Comparison of ENCODE assay signal across 8 mouse cellular contexts in the genomic region with DNA sequence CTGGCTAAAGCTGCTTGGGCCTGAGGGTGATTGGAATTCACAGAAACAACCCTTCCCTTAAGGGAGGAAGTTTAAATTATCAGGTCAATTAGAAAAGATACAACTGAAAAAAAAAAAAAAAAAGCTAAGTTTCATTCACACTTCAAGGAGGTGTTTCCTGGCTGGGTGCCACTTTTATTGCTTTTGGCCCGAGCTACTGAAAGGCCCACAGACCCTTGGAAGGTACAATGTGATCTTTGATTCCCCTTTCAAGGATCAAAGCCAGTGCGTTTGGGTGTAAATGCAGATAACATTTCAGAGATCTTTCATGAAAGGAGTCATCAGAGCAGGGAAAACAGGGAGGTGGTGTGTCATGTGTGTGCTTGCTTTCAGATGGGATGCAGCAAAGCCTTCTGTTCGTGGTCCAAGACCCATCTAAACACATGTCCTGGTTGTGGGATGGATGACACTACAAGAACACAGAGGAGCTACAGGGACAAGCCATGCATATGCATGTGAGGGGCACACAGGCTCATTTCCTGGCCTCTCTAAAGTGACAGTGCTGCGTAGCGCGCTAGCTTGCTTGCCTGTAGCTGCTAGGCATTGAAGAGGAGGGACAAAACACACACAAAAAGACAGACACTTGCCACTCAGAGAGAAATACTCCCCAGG. TPM values are rescaled to one million over a fixed set of nuclear protein-coding genes. Genes with fewer than 3 reads are reported as not detected.
DNase-seq lines count a peak whose midpoint lies in the region; ATAC-seq and TF ChIP-seq lines count a peak whose summit lies in the region.

No protein-coding gene starts in this region.

- no peak for TF ChIP-seq CTCF in ES-Bruce4 (IDR thresholded peaks at IDR 0.05; ENCODE audit: low read depth, low read length)

- peak; percentile 23 for DNase-seq in kidney, adult 11 months
- no peak for DNase-seq in kidney, adult 18-20 months
- DNase-seq in liver, embryonic 11.5 days (ENCODE audit: low spot score): no peak
- DNase-seq in embryo, embryonic 9.5 days (ENCODE audit: extremely low spot score): no peak

- no peaks in the 10 kb centered on the region for H3K27me3 ChIP-seq in ES-Bruce4 (ENCODE audit: control insufficient read depth, insufficient read depth, low read length, poor library complexity, severe bottlenecking)
- H3K27me3 ChIP-seq in embryonic facial prominence, embryonic 13.5 days: no peaks in the 10 kb centered on the region
- no peaks in the 10 kb centered on the region for H3K27me3 ChIP-seq in hindbrain, embryonic 15.5 days
- H3K27me3 ChIP-seq in liver, embryonic 11.5 days (replicated peaks; ENCODE audit: control insufficient read depth, insufficient read depth, low read length): no peaks in the 10 kb centered on the region
- no peaks in the 10 kb centered on the region for H3K27me3 ChIP-seq in neural tube, embryonic 15.5 days (replicated peaks)

- no peak for TF ChIP-seq POLR2A in ES-Bruce4 (IDR thresholded peaks at IDR 0.05; ENCODE audit: insufficient read depth, low read length)

- peak; percentile 22; the same call in 1 of the 2 replicates for ATAC-seq in embryonic facial prominence, embryonic 13.5 days (ENCODE audit: insufficient number of reproducible peaks, insufficient read depth, low FRiP score, low TSS enrichment, low read depth)
- no peak for ATAC-seq in hindbrain, embryonic 15.5 days (ENCODE audit: low FRiP score, low read depth)
- peak; percentile 55 for ATAC-seq in liver, embryonic 11.5 days (replicated peaks; ENCODE audit: low FRiP score)
- peak; percentile 72 for ATAC-seq in neural tube, embryonic 15.5 days (ENCODE audit: low FRiP score)

- H3K9me3 ChIP-seq in ES-Bruce4 (replicated peaks; ENCODE audit: control insufficient read depth, insufficient read depth, low read length, poor library complexity, severe bottlenecking): no peaks in the 10 kb centered on the region
- no peaks in the 10 kb centered on the region for H3K9me3 ChIP-seq in embryonic facial prominence, embryonic 13.5 days
- no peaks in the 10 kb centered on the region for H3K9me3 ChIP-seq in hindbrain, embryonic 15.5 days
- H3K9me3 ChIP-seq in liver, embryonic 11.5 days (ENCODE audit: control insufficient read depth, low read length): no peaks in the 10 kb centered on the region
- H3K9me3 ChIP-seq in neural tube, embryonic 15.5 days (replicated peaks): no peaks in the 10 kb centered on the region

- no peak for TF ChIP-seq EP300 in ES-Bruce4 (IDR thresholded peaks at IDR 0.05; ENCODE audit: insufficient read depth, low read depth, low read length)

- H3K36me3 ChIP-seq in ES-Bruce4 (ENCODE audit: control insufficient read depth, insufficient read depth, low read length, poor library complexity, severe bottlenecking): peaks cover 11% of the 10 kb centered on the region
- H3K36me3 ChIP-seq in embryonic facial prominence, embryonic 13.5 days: peaks cover 24% of the 10 kb centered on the region
- H3K36me3 ChIP-seq in hindbrain, embryonic 15.5 days: peaks cover 13% of the 10 kb centered on the region
- peaks cover 12% of the 10 kb centered on the region for H3K36me3 ChIP-seq in liver, embryonic 11.5 days (ENCODE audit: control insufficient read depth, insufficient read depth, low read length)
- peaks cover 15% of the 10 kb centered on the region for H3K36me3 ChIP-seq in neural tube, embryonic 15.5 days

- H3K9ac ChIP-seq in ES-Bruce4 (ENCODE audit: low read depth, poor library complexity, severe bottlenecking): peak overlapping the region; percentile 46
- peak overlapping the region; percentile 88 for H3K9ac ChIP-seq in embryonic facial prominence, embryonic 13.5 days
- peak overlapping the region; percentile 81 for H3K9ac ChIP-seq in hindbrain, embryonic 15.5 days
- peak overlapping the region; percentile 94 for H3K9ac ChIP-seq in liver, embryonic 11.5 days (ENCODE audit: low read depth, low read length)
- peak overlapping the region; percentile 82 for H3K9ac ChIP-seq in neural tube, embryonic 15.5 days (replicated peaks)

- H3K27ac ChIP-seq in ES-Bruce4 (ENCODE audit: insufficient read depth, low read length): peak overlapping the region; percentile 52
- H3K27ac ChIP-seq in embryonic facial prominence, embryonic 13.5 days: peak overlapping the region; percentile 91
- H3K27ac ChIP-seq in hindbrain, embryonic 15.5 days (replicated peaks): peak overlapping the region; percentile 88
- peak overlapping the region; percentile 92 for H3K27ac ChIP-seq in liver, embryonic 11.5 days (ENCODE audit: low read depth, low read length)
- H3K27ac ChIP-seq in neural tube, embryonic 15.5 days (replicated peaks): peak overlapping the region; percentile 94

- 6% methylated on average over 6 of the region's 6 CpGs for WGBS in embryonic facial prominence, embryonic 13.5 days
- 6% methylated on average over 6 of the region's 6 CpGs for WGBS in hindbrain, embryonic 15.5 days
- 7% methylated on average over 6 of the region's 6 CpGs for WGBS in liver, embryonic 11.5 days
- WGBS in neural tube, embryonic 15.5 days: 4% methylated on average over 6 of the region's 6 CpGs

- H3K4me2 ChIP-seq in embryonic facial prominence, embryonic 13.5 days: peak overlapping the region; percentile 85
- H3K4me2 ChIP-seq in hindbrain, embryonic 15.5 days: peak overlapping the region; percentile 80
- peak overlapping the region; percentile 95 for H3K4me2 ChIP-seq in liver, embryonic 11.5 days
- H3K4me2 ChIP-seq in neural tube, embryonic 15.5 days: peak overlapping the region; percentile 89

- H3K4me1 ChIP-seq in ES-Bruce4 (ENCODE audit: control insufficient read depth, insufficient read depth, low read length): peaks cover 6% of the 10 kb centered on the region
- peaks cover 20% of the 10 kb centered on the region for H3K4me1 ChIP-seq in embryonic facial prominence, embryonic 13.5 days
- H3K4me1 ChIP-seq in hindbrain, embryonic 15.5 days (replicated peaks): peaks cover 24% of the 10 kb centered on the region
- H3K4me1 ChIP-seq in liver, embryonic 11.5 days (replicated peaks; ENCODE audit: control insufficient read depth, insufficient read depth, low read length): peaks cover 13% of the 10 kb centered on the region
- peaks cover 30% of the 10 kb centered on the region for H3K4me1 ChIP-seq in neural tube, embryonic 15.5 days

- peak overlapping the region; percentile 85 for H3K4me3 ChIP-seq in ES-Bruce4 (ENCODE audit: low read depth, low read length)
- H3K4me3 ChIP-seq in embryonic facial prominence, embryonic 13.5 days: peak overlapping the region; percentile 79
- H3K4me3 ChIP-seq in hindbrain, embryonic 15.5 days: peak overlapping the region; percentile 75
- H3K4me3 ChIP-seq in liver, embryonic 11.5 days (ENCODE audit: low read depth, low read length): peak overlapping the region; percentile 88
- H3K4me3 ChIP-seq in neural tube, embryonic 15.5 days (replicated peaks): peak overlapping the region; percentile 75

RNA-seq across cellular contexts. Expression of a gene that starts 0.5 kb away (rescaled TPM):
- polyA plus RNA-seq in ES-Bruce4 (2011; ENCODE audit: insufficient read depth, insufficient read length, low read depth, missing spikeins): 13.7 and 16.2 TPM in 2 replicates
- polyA plus RNA-seq in embryonic facial prominence, embryonic 13.5 days (2015; fragmentation: Nextera tagmentation; extraction: Ambion mirVana): 19.7 and 20.3 TPM in 2 replicates
- polyA plus RNA-seq in hindbrain, embryonic 15.5 days (2015; fragmentation: Nextera tagmentation; extraction: Ambion mirVana): 14.8 and 16.7 TPM in 2 replicates
- polyA plus RNA-seq in liver, embryonic 11.5 days (2014; fragmentation: Nextera tagmentation; extraction: Ambion mirVana): 17.8 and 18.4 TPM in 2 replicates
- 16.1 and 18.8 TPM in 2 replicates for polyA plus RNA-seq in neural tube, embryonic 15.5 days (2015; fragmentation: Nextera tagmentation; extraction: Ambion mirVana)

RNA-seq across cellular contexts. Expression of a gene that starts 0.7 kb away (rescaled TPM):
- polyA plus RNA-seq in ES-Bruce4 (2011; ENCODE audit: insufficient read depth, insufficient read length, low read depth, missing spikeins): 11.5 and 12.7 TPM in 2 replicates
- 5.4 and 5.5 TPM in 2 replicates for polyA plus RNA-seq in embryonic facial prominence, embryonic 13.5 days (2015; fragmentation: Nextera tagmentation; extraction: Ambion mirVana)
- 2.9 and 3.4 TPM in 2 replicates for polyA plus RNA-seq in hindbrain, embryonic 15.5 days (2015; fragmentation: Nextera tagmentation; extraction: Ambion mirVana)
- 1.9 and 2.1 TPM in 2 replicates for polyA plus RNA-seq in liver, embryonic 11.5 days (2014; fragmentation: Nextera tagmentation; extraction: Ambion mirVana)
- 3.1 and 4.9 TPM in 2 replicates for polyA plus RNA-seq in neural tube, embryonic 15.5 days (2015; fragmentation: Nextera tagmentation; extraction: Ambion mirVana)
